In genomic region chr7:19309278-19309883, GRCm38 (mm10) we compare ENCODE assay signal across 8 mouse cellular contexts. TPM values are rescaled to one million over a fixed set of nuclear protein-coding genes. Genes with fewer than 3 reads are reported as not detected.
DNase-seq lines count a peak whose midpoint lies in the region; ATAC-seq and TF ChIP-seq lines count a peak whose summit lies in the region.

No protein-coding gene starts in this region.

- H3K4me3 ChIP-seq in spleen, adult 2 months (ENCODE audit: extremely low read depth, insufficient read depth, insufficient read length): peak overlapping the region; percentile 57
- H3K4me3 ChIP-seq in limb, embryonic 10.5 days: peak overlapping the region; percentile 70
- H3K4me3 ChIP-seq in neural tube, embryonic 15.5 days (replicated peaks): peak overlapping the region; percentile 48

- WGBS in spleen, adult 2 months: under 1% methylated on average over 48 of the region's 48 CpGs
- WGBS in limb, embryonic 10.5 days: 1% methylated on average over 48 of the region's 48 CpGs
- WGBS in neural tube, embryonic 15.5 days: 1% methylated on average over 48 of the region's 48 CpGs

- no peaks in the 10 kb centered on the region for H3K9me3 ChIP-seq in limb, embryonic 10.5 days (replicated peaks)
- no peaks in the 10 kb centered on the region for H3K9me3 ChIP-seq in neural tube, embryonic 15.5 days (replicated peaks)

- no peak overlapping the region for H3K27ac ChIP-seq in spleen, adult 2 months (ENCODE audit: insufficient read depth, low read length)
- no peak overlapping the region for H3K27ac ChIP-seq in limb, embryonic 10.5 days
- H3K27ac ChIP-seq in neural tube, embryonic 15.5 days (replicated peaks): no peak overlapping the region

- no peak for TF ChIP-seq CTCF in spleen, adult 2 months (IDR thresholded peaks at IDR 0.05; ENCODE audit: extremely low read depth, insufficient read depth, insufficient read length, insufficient replicate concordance)

- H3K36me3 ChIP-seq in spleen, adult 2 months (ENCODE audit: control insufficient read depth, insufficient read depth, low read length): no peaks in the 10 kb centered on the region
- no peaks in the 10 kb centered on the region for H3K36me3 ChIP-seq in limb, embryonic 10.5 days
- no peaks in the 10 kb centered on the region for H3K36me3 ChIP-seq in neural tube, embryonic 15.5 days

- H3K9ac ChIP-seq in neural tube, embryonic 15.5 days (replicated peaks): peak overlapping the region; percentile 51

- peak overlapping the region; percentile 95 for H3K4me2 ChIP-seq in neural tube, embryonic 15.5 days

- peaks cover 6% of the 10 kb centered on the region for H3K27me3 ChIP-seq in spleen, adult 2 months (ENCODE audit: control insufficient read depth, insufficient read depth, low read length)
- peaks cover 52% of the 10 kb centered on the region for H3K27me3 ChIP-seq in limb, embryonic 10.5 days (ENCODE audit: low read depth, poor library complexity, severe bottlenecking)
- peaks cover 54% of the 10 kb centered on the region for H3K27me3 ChIP-seq in neural tube, embryonic 15.5 days (replicated peaks)

- intact Hi-C loops in gastrocnemius, postnatal 36 days (cut with DNase I): no loop called here

- peaks cover 13% of the 10 kb centered on the region; the same call in 1 of the 2 replicates for H3K4me1 ChIP-seq in spleen, adult 2 months (ENCODE audit: control insufficient read depth, insufficient read depth, insufficient read length)
- peaks cover 39% of the 10 kb centered on the region for H3K4me1 ChIP-seq in limb, embryonic 10.5 days
- H3K4me1 ChIP-seq in neural tube, embryonic 15.5 days: peaks cover 35% of the 10 kb centered on the region

- DNase-seq in CD4-positive, CD25-positive, alpha-beta regulatory T cell, adult 2 months (ENCODE audit: low read depth, low spot score): peak; percentile 64
- DNase-seq in spleen, adult 2 months (ENCODE audit: low read depth in 1 of 2, low spot score in 2 of 2): no peak
- no peak for DNase-seq in spleen, postnatal 4 days (ENCODE audit: low spot score in 2 of 2)
- DNase-seq in limb, embryonic 10.5 days (ENCODE audit: low spot score): peak; percentile 57
- DNase-seq in gastrocnemius, postnatal 36 days: no peak
- no peak for DNase-seq in right cerebral cortex, postnatal 10 days (ENCODE audit: low spot score in 2 of 2)

- ATAC-seq in CD4-positive, CD25-positive, alpha-beta regulatory T cell, adult 4 months: no peak
- ATAC-seq in neural tube, embryonic 15.5 days (ENCODE audit: low FRiP score): no peak

- no peak for TF ChIP-seq POLR2A in spleen, adult 2 months (IDR thresholded peaks at IDR 0.05; ENCODE audit: low read depth, low read length)

RNA-seq across cellular contexts. Expression of gene Fosb, which starts 0.5 kb away (rescaled TPM):
- 1 to 10 TPM in 1 of 2 experiments, under 1 TPM in 1; 0.35 to 2.7 TPM for polyA plus RNA-seq in CD4-positive, CD25-positive, alpha-beta regulatory T cell, adult 4 months (2017; shearing (Covaris generic))
- polyA plus RNA-seq in spleen, adult 2 months (2012; rRNA removed): 1.6 and 1.9 TPM in 2 replicates
- 0.04 and 0.11 TPM in 2 replicates for polyA plus RNA-seq in limb, embryonic 10.5 days (2016; fragmentation: Nextera tagmentation; extraction: Ambion mirVana)
- polyA plus RNA-seq in neural tube, embryonic 15.5 days (2015; fragmentation: Nextera tagmentation; extraction: Ambion mirVana): 0.09 and 0.18 TPM in 2 replicates
- total RNA-seq in gastrocnemius, postnatal 36 days (2021): under 1 TPM; 0.15 to 0.31 TPM

RNA-seq across cellular contexts. Expression of gene Rtn2, which starts 27.0 kb away (rescaled TPM):
- not detected for polyA plus RNA-seq in CD4-positive, CD25-positive, alpha-beta regulatory T cell, adult 4 months (2017; shearing (Covaris generic))
- polyA plus RNA-seq in spleen, adult 2 months (2012; rRNA removed): 7.7 and 9.1 TPM in 2 replicates
- 5.5 and 5.6 TPM in 2 replicates for polyA plus RNA-seq in limb, embryonic 10.5 days (2016; fragmentation: Nextera tagmentation; extraction: Ambion mirVana)
- 105 and 121 TPM in 2 replicates for polyA plus RNA-seq in neural tube, embryonic 15.5 days (2015; fragmentation: Nextera tagmentation; extraction: Ambion mirVana)
- total RNA-seq in gastrocnemius, postnatal 36 days (2021): 1,000 to 10,000 TPM in 1 of 2 experiments, 100 to 1,000 TPM in 1; 974 to 1,054 TPM

RNA-seq across cellular contexts. Expression of gene Ppm1n, which starts 29.5 kb away (rescaled TPM):
- polyA plus RNA-seq in CD4-positive, CD25-positive, alpha-beta regulatory T cell, adult 4 months (2017; shearing (Covaris generic)): 1 to 10 TPM; 1.7 to 2.1 TPM
- polyA plus RNA-seq in spleen, adult 2 months (2012; rRNA removed): 2.1 and 3.3 TPM in 2 replicates
- polyA plus RNA-seq in limb, embryonic 10.5 days (2016; fragmentation: Nextera tagmentation; extraction: Ambion mirVana): 0.16 and 0.39 TPM in 2 replicates
- 1.3 TPM in 2 replicates for polyA plus RNA-seq in neural tube, embryonic 15.5 days (2015; fragmentation: Nextera tagmentation; extraction: Ambion mirVana)
- total RNA-seq in gastrocnemius, postnatal 36 days (2021): under 1 TPM in 1 of 2 experiments, not detected in 1; 0.35 TPM

RNA-seq across cellular contexts. Expression of gene Ercc1, which starts 35.2 kb away (rescaled TPM):
- 10 to 100 TPM; 71.2 to 78.1 TPM for polyA plus RNA-seq in CD4-positive, CD25-positive, alpha-beta regulatory T cell, adult 4 months (2017; shearing (Covaris generic))
- polyA plus RNA-seq in spleen, adult 2 months (2012; rRNA removed): 28.2 and 29.9 TPM in 2 replicates
- polyA plus RNA-seq in limb, embryonic 10.5 days (2016; fragmentation: Nextera tagmentation; extraction: Ambion mirVana): 97.8 and 101 TPM in 2 replicates
- polyA plus RNA-seq in neural tube, embryonic 15.5 days (2015; fragmentation: Nextera tagmentation; extraction: Ambion mirVana): 78.5 and 93.5 TPM in 2 replicates
- 10 to 100 TPM; 24.5 to 29.0 TPM for total RNA-seq in gastrocnemius, postnatal 36 days (2021)

RNA-seq across cellular contexts. Expression of gene Vasp, which starts 37.8 kb away (rescaled TPM):
- polyA plus RNA-seq in CD4-positive, CD25-positive, alpha-beta regulatory T cell, adult 4 months (2017; shearing (Covaris generic)): 100 to 1,000 TPM in 1 of 2 experiments, 10 to 100 TPM in 1; 52.3 to 109 TPM
- polyA plus RNA-seq in spleen, adult 2 months (2012; rRNA removed): 335 and 437 TPM in 2 replicates
- polyA plus RNA-seq in limb, embryonic 10.5 days (2016; fragmentation: Nextera tagmentation; extraction: Ambion mirVana): 68.1 and 75.7 TPM in 2 replicates
- polyA plus RNA-seq in neural tube, embryonic 15.5 days (2015; fragmentation: Nextera tagmentation; extraction: Ambion mirVana): 40.9 and 55.5 TPM in 2 replicates
- total RNA-seq in gastrocnemius, postnatal 36 days (2021): 10 to 100 TPM; 15.9 to 20.6 TPM

Comparison
In these comparisons a context has a peak if more than half of its experiments do, and no peak if none do; other contexts are left out.
1. DNase-seq: peak in CD4-positive, CD25-positive, alpha-beta regulatory T cell, adult 2 months (single experiment) and limb, embryonic 10.5 days (single experiment); none in spleen, adult 2 months (0 of 2), spleen, postnatal 4 days (0 of 2), gastrocnemius, postnatal 36 days (0 of 2) and right cerebral cortex, postnatal 10 days (0 of 2).
2. RNA of gene Rtn2, which starts 27.0 kb away (polyA plus RNA-seq): 105 to 121 TPM in neural tube, embryonic 15.5 days; 7.7 to 9.1 TPM in spleen, adult 2 months, 5.5 to 5.6 TPM in limb, embryonic 10.5 days and not detected in CD4-positive, CD25-positive, alpha-beta regulatory T cell, adult 4 months; every median in the first group is over 10 times any median in the second.
3. Peak in every context shown above with its lines, with median percentiles within 50 percentile points of each other: H3K4me3 ChIP-seq.